Mouse (Mus musculus) myocyte (in vitro differentiated cells): ENCODE data around the gene Ubxn10.

Source experiments
- CEBPB ChIP-seq: IDR thresholded peaks from 2 replicates; pipeline ENCODE4 v1.6.1; 2011; ENCODE audit warnings: mild to moderate bottlenecking, moderate library complexity; ENCODE audit not compliant: poor library complexity, insufficient read depth, severe bottlenecking
- MYOD1 ChIP-seq, 3 experiments: IDR thresholded peaks; one replicate each; pipeline ENCODE4 v1.6.1; 2011; ENCODE audit warnings: control low read depth in 2 of 3, low read depth in 2 of 3, mild to moderate bottlenecking in 2 of 3, moderate library complexity in 1 of 3; ENCODE audit not compliant: insufficient read length in 2 of 3, control insufficient read depth in 1 of 3
- MYOG ChIP-seq, 3 experiments: IDR thresholded peaks; one replicate each; pipeline ENCODE4 v1.6.1; 2011; ENCODE audit warnings: control low read depth in 2 of 3, low read depth in 2 of 3, mild to moderate bottlenecking in 2 of 3; ENCODE audit not compliant: insufficient read length in 2 of 3, control insufficient read depth in 1 of 3, insufficient read depth in 1 of 3
- POLR2A ChIP-seq: IDR thresholded peaks from one replicate; pipeline ENCODE4 v1.6.1; 2011; ENCODE audit warnings: low read depth, mild to moderate bottlenecking, control low read depth, moderate library complexity; ENCODE audit not compliant: insufficient read length
- USF1 ChIP-seq: IDR thresholded peaks from one replicate; pipeline ENCODE4 v1.6.1; 2011; ENCODE audit warnings: low read depth, mild to moderate bottlenecking, control low read depth, moderate library complexity

DNA sequence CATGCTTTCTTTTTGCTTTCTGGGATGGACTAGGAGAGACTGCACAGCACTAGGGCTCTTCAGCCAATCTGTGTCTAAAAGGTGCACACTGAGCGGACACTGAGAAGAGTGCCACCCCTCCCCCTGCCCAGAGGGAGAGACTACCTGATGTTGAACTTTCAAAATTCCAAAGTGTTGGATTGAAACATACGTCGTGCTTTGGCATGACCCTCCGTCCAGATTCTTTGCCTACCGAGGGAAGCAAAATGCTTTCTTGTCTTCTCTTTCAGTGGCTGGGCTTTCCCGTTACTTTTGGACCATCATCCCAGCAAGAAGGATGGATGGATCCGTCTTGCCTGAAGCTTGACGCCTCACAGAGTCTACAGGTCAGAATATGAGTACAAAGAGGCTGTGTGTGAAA is 35.9 kb downstream of the Ubxn10 start:
- TF ChIP-seq MYOD1 (IDR thresholded peaks at IDR 0.05; ENCODE audit: control insufficient read depth in 1 of 3, insufficient read length in 2 of 3, low read depth in 2 of 3) (no peak), POLR2A (no peak), MYOG (IDR thresholded peaks at IDR 0.05; ENCODE audit: control insufficient read depth in 1 of 3, insufficient read depth in 1 of 3, insufficient read length in 2 of 3, low read depth in 2 of 3) (no peak), USF1 (no peak), CEBPB (no peak)
